Mouse (Mus musculus) MEL (cell line): ENCODE results near the gene Lrrfip2.

Source experiments
- CHD2 ChIP-seq: IDR thresholded peaks from 2 replicates; pipeline ENCODE4 v1.6.1; 2011; ENCODE audit warnings: low read length, improper control_type of control experiment
- GATA1 ChIP-seq: IDR thresholded peaks from 2 replicates; pipeline ENCODE4 v1.6.1; 2011; ENCODE audit warnings: low read depth, low read length, improper control_type of control experiment
- POLR2A ChIP-seq, 2 experiments: IDR thresholded peaks; 2 replicates each; pipeline ENCODE4 v1.6.1; 2011 to 2012; ENCODE audit warnings: low read length in 2 of 2, mild to moderate bottlenecking in 2 of 2, control low read depth in 1 of 2, improper control_type of control experiment in 1 of 2, low read depth in 1 of 2, moderate library complexity in 1 of 2; ENCODE audit not compliant: control insufficient read depth in 1 of 2, insufficient read depth in 1 of 2, poor library complexity in 1 of 2
- ZMIZ1 ChIP-seq: IDR thresholded peaks from 2 replicates; pipeline ENCODE4 v1.6.1; 2012; ENCODE audit warnings: low read depth, mild to moderate bottlenecking, inconsistent platforms, low read length, improper control_type of control experiment, moderate library complexity

DNA sequence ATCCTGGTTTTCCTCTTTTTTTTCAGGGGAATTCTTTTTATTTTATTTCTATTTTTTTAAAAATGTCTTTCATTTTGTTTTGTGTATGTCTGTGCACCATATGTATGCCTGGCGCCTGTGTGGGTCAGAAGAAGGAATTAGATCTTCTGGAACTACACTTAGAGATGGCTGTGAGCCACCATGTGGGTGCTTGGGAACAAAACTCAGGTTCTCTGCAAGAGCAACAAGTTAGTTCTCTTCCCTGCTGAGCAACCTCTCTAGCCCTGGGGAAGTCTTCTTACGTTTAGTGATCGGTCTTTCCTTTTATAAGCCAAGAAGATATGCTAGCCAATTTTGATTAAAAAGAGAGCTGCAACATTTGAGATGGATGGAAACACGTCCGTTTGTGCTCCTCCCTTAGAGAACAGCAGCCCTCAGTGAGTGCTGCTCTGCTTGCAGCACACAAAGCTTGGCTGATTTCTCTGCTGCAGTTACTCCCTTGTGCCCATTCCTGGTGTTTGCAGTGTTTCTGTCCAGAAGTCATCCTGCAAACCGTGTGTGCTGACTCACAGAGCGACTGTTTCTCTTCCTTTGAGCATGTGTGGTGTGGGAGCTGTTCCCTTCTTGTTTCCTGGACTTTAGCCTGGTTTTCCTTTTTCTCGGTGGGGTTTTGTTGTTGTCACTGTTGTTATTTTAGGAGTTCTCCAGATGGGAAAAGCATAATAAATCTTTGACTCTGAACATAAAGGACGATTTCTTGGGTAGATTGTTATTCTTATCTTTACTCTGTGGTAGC is 87.4 kb downstream of the Lrrfip2 start:
- TF ChIP-seq CHD2 (no peak), GATA1 (no peak), ZMIZ1 (no peak), POLR2A (IDR thresholded peaks at IDR 0.05; ENCODE audit: control insufficient read depth in 1 of 2, insufficient read depth in 1 of 2, low read depth in 1 of 2, low read length in 2 of 2, poor library complexity in 1 of 2) (no peak)
